Mouse (Mus musculus): ENCODE measurements around the gene Cgrrf1. TPM values are rescaled to one million over a fixed set of nuclear protein-coding genes. Genes with fewer than 3 reads are reported as not detected.

Cgrrf1 gene
- polyA plus RNA-seq, 1 experiment from 2014 or later: 22.3 TPM

GRCm38 (mm10) chr14:46889096-46889495, 57.2 kb downstream of the Cgrrf1 start:
- no peak overlapping the region for H3K4me3 ChIP-seq (replicated peaks)
- H3K27ac ChIP-seq (replicated peaks): no peak overlapping the region
- H3K27me3 ChIP-seq: no peaks in the 10 kb centered on the region
- no peak for ATAC-seq (ENCODE audit: insufficient number of reproducible peaks, low FRiP score, low TSS enrichment, low read depth)
- H3K9ac ChIP-seq: no peak overlapping the region
- peaks cover 6% of the 10 kb centered on the region for H3K36me3 ChIP-seq
- no peaks in the 10 kb centered on the region for H3K9me3 ChIP-seq (replicated peaks)
- WGBS: 89% methylated on average over 4 of the region's 4 CpGs
- H3K4me2 ChIP-seq (replicated peaks): no peak overlapping the region
- H3K4me1 ChIP-seq: peaks cover 18% of the 10 kb centered on the region

- H3K4me3 ChIP-seq (replicated peaks): no peak overlapping the region
- no peaks in the 10 kb centered on the region for H3K27me3 ChIP-seq
- H3K9ac ChIP-seq: no peak overlapping the region
- peaks cover 17% of the 10 kb centered on the region for H3K4me1 ChIP-seq
- H3K4me2 ChIP-seq (replicated peaks): no peak overlapping the region
- peak overlapping the region; percentile 35 for H3K27ac ChIP-seq (replicated peaks)
- H3K9me3 ChIP-seq (replicated peaks): no peaks in the 10 kb centered on the region
- H3K36me3 ChIP-seq: peaks cover 6% of the 10 kb centered on the region
- WGBS: 44% methylated on average over 10 of the region's 10 CpGs
- ATAC-seq (ENCODE audit: insufficient number of reproducible peaks, low FRiP score, low TSS enrichment, low read depth): no peak
Measured at GRCm38 (mm10) chr14:46893961-46894360, 62.0 kb downstream of the Cgrrf1 start.

DNA sequence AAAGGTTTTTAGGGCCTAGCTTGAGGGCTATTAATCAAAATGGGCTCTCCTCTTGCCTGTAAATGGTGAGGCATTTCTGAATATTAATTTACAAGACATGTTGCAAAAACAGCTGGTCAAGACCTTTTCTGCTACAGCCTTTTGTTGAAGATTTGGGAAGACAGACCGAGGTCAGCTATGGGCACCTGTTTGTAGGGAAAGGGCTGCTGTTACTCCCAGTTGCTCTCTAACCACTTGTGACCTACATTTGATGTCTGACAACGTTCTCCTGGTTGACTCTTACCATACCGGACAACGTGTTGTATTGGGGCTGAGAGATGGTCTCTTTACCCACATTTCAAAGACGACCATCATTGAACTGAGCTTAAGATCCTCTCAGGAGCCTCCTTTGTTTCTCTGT, 66.0 kb downstream of the Cgrrf1 start:
- no peak overlapping the region for H3K27ac ChIP-seq (replicated peaks)
- no peak for ATAC-seq (ENCODE audit: insufficient number of reproducible peaks, low FRiP score, low TSS enrichment, low read depth)
- H3K27me3 ChIP-seq: no peaks in the 10 kb centered on the region
- H3K4me3 ChIP-seq (replicated peaks): no peak overlapping the region
- WGBS: 82% methylated on average over 5 of the region's 5 CpGs
- no peaks in the 10 kb centered on the region for H3K9me3 ChIP-seq (replicated peaks)
- H3K9ac ChIP-seq: no peak overlapping the region
- no peak overlapping the region for H3K4me2 ChIP-seq (replicated peaks)
- no peaks in the 10 kb centered on the region for H3K36me3 ChIP-seq
- peaks cover 24% of the 10 kb centered on the region for H3K4me1 ChIP-seq

DNA sequence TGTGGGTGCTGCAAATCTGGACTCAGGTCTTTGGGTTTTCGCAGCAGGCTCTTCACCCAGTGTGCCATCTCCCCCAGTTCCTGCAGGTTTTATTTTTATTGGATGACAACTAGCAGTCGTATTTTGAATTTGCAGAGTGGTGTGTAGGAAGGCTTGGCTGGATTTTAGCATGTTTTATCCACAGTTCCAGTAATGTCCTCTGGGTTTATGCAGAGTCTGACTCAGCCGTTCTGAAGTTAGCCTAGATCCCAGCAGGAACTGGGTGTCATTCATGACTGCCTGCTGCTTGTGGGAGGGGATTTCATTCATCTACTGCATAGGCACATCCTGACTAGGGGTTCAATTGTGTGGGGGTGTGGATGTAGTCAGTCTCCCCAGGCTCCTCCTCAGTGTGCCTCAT, 66.7 kb downstream of the Cgrrf1 start:
- Histone ChIP-seq H3K9me3 (replicated peaks) (no peaks in the 10 kb centered on the region), H3K4me1 (peaks cover 20% of the 10 kb centered on the region), H3K4me2 (replicated peaks) (no peak overlapping the region), H3K27me3 (no peaks in the 10 kb centered on the region), H3K36me3 (no peaks in the 10 kb centered on the region), H3K9ac (no peak overlapping the region), H3K4me3 (replicated peaks) (no peak overlapping the region), H3K27ac (replicated peaks) (no peak overlapping the region)
- ATAC-seq (ENCODE audit: insufficient number of reproducible peaks, low FRiP score, low TSS enrichment, low read depth): no peak
- 59% methylated on average over 3 of the region's 3 CpGs for WGBS

GRCm38 (mm10) chr14:46902498-46903087, 70.7 kb downstream of the Cgrrf1 start:
- H3K36me3 ChIP-seq: no peaks in the 10 kb centered on the region
- no peak overlapping the region for H3K4me3 ChIP-seq (replicated peaks)
- no peak overlapping the region for H3K9ac ChIP-seq
- no peak overlapping the region for H3K27ac ChIP-seq (replicated peaks)
- no peak for ATAC-seq (ENCODE audit: insufficient number of reproducible peaks, low FRiP score, low TSS enrichment, low read depth)
- peaks cover 7% of the 10 kb centered on the region; the same call in 1 of the 2 replicates for H3K4me1 ChIP-seq
- no peaks in the 10 kb centered on the region for H3K27me3 ChIP-seq
- no peak overlapping the region for H3K4me2 ChIP-seq (replicated peaks)
- WGBS: 87% methylated on average over 9 of the region's 9 CpGs
- no peaks in the 10 kb centered on the region for H3K9me3 ChIP-seq (replicated peaks)

Other genes with a start within 250 kb of the Cgrrf1 start
- gene Cdkn3, start 71.6 kb upstream of the Cgrrf1 start, polyA plus RNA-seq (2015; fragmentation: Nextera tagmentation; extraction: Ambion mirVana): 38.7 and 38.8 TPM in 2 replicates
- 187 and 188 TPM in 2 replicates for gene Cnih1, start 43.7 kb upstream of the Cgrrf1 start, polyA plus RNA-seq (2015; fragmentation: Nextera tagmentation; extraction: Ambion mirVana)
- gene Gmfb, start 9.9 kb upstream of the Cgrrf1 start, polyA plus RNA-seq (2015; fragmentation: Nextera tagmentation; extraction: Ambion mirVana): 67.2 and 69.8 TPM in 2 replicates
- gene Samd4, start 50.7 kb downstream of the Cgrrf1 start, polyA plus RNA-seq (2015; fragmentation: Nextera tagmentation; extraction: Ambion mirVana): 14.6 and 15.4 TPM in 2 replicates

Data from embryonic facial prominence, embryonic 15.5 days (tissue).